Mouse (Mus musculus): ENCODE results near the gene N4bp2l1. TPM values are rescaled to one million over a fixed set of nuclear protein-coding genes. Genes with fewer than 3 reads are reported as not detected.

N4bp2l1 gene
- total and polyA plus RNA-seq, 2 experiments: 48.2 to 81.9 TPM

DNA sequence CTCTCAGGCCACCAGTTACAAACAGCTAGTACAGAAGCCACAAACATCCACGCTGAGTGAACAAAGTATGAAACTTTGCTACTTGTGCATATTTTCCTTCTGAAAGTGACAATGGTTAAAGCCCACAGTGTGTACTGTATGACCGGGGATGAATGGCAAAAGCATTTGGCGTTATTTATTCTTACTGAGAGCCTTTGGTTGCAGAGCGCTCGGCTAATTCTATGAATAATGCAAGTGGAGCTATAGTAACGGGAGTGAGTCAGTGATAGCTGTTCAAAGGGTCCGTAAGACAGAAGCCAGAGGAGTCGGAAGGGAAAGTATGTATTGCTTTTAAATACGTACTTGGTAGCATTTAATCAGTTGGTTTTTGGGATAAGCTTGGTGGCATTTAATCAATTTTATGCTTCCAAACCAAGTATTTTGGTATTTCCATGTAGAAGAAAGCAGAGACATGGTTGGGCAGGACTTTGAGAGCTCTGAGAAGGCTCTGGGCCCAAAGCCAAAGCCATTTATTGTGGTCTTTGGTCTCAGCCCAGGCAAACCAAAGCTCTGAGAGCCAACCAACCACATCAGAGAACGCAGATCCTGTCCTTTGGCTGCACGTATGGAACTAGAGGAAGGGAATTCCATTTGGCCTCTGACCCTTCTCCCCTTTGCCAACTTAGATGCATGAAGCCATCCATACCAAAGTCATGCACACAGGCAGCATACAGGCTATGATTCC, 26.3 kb downstream of the N4bp2l1 start:
- TF ChIP-seq CTCF (IDR thresholded peaks at IDR 0.05; ENCODE audit: low read depth, low read length) (no peak), POLR2A (IDR thresholded peaks at IDR 0.05; ENCODE audit: extremely low read depth, insufficient read depth, low read length) (no peak)
- H3K4me3 ChIP-seq (ENCODE audit: insufficient read depth, low read depth, low read length): no peak overlapping the region
- WGBS: 92% methylated on average over 11 of the region's 11 CpGs
- H3K27ac ChIP-seq (replicated peaks; ENCODE audit: insufficient read depth, low read depth, low read length): no peak overlapping the region
- H3K79me2 ChIP-seq (ENCODE audit: control insufficient read depth, insufficient read depth, low read length): no peaks in the 10 kb centered on the region
- no peak for DNase-seq (ENCODE audit: extremely low read depth, low read depth, low spot score)
- H3K4me1 ChIP-seq (ENCODE audit: control insufficient read depth, insufficient read depth, low read length): peaks cover 2% of the 10 kb centered on the region; the same call in 1 of the 2 replicates
- H3K36me3 ChIP-seq (ENCODE audit: control insufficient read depth, insufficient read depth, low read length): peaks cover 55% of the 10 kb centered on the region
- no peaks in the 10 kb centered on the region for H3K27me3 ChIP-seq (ENCODE audit: control insufficient read depth, insufficient read depth, low read length)
- no peak overlapping the region for H3K9ac ChIP-seq (ENCODE audit: low read depth, low read length)

DNA sequence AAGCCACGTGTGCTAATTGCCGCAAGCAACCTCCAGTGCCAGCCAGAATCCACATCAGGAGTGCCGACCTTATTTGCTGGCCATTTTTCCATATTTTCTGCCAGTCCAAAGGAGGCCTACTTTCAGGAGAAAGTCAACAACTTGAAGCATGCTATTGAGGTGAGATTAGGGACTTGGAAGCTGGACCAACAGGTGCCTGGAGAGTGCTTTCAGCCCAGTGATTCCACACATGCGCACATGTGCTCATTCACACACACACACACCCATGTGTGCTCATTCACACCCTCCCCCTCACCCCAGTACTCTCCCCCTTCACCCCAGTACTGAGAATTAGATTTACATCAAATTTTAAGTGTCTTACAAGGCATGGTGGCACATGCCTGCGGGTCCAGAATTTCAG, 30.0 kb downstream of the N4bp2l1 start:
- TF ChIP-seq POLR2A (IDR thresholded peaks at IDR 0.05; ENCODE audit: extremely low read depth, insufficient read depth, low read length): no peak
- no peak for TF ChIP-seq CTCF (IDR thresholded peaks at IDR 0.05; ENCODE audit: low read depth, low read length)
- H3K9ac ChIP-seq (ENCODE audit: low read depth, low read length): no peak overlapping the region
- H3K27me3 ChIP-seq (ENCODE audit: control insufficient read depth, insufficient read depth, low read length): no peaks in the 10 kb centered on the region
- H3K4me1 ChIP-seq (ENCODE audit: control insufficient read depth, insufficient read depth, low read length): peaks cover 2% of the 10 kb centered on the region; the same call in 1 of the 2 replicates
- no peak overlapping the region for H3K4me3 ChIP-seq (ENCODE audit: insufficient read depth, low read depth, low read length)
- DNase-seq (ENCODE audit: extremely low read depth, low read depth, low spot score): no peak
- H3K27ac ChIP-seq (replicated peaks; ENCODE audit: insufficient read depth, low read depth, low read length): no peak overlapping the region
- H3K36me3 ChIP-seq (ENCODE audit: control insufficient read depth, insufficient read depth, low read length): peaks cover 20% of the 10 kb centered on the region
- WGBS: 91% methylated on average over 5 of the region's 5 CpGs
- no peaks in the 10 kb centered on the region for H3K79me2 ChIP-seq (ENCODE audit: control insufficient read depth, insufficient read depth, low read length)

GRCm38 (mm10) chr5:150566226-150566625, 30.8 kb downstream of the N4bp2l1 start:
- H3K79me2 ChIP-seq (ENCODE audit: control insufficient read depth, insufficient read depth, low read length): no peaks in the 10 kb centered on the region
- no peaks in the 10 kb centered on the region for H3K27me3 ChIP-seq (ENCODE audit: control insufficient read depth, insufficient read depth, low read length)
- H3K4me3 ChIP-seq (ENCODE audit: insufficient read depth, low read depth, low read length): no peak overlapping the region
- 56% methylated on average over 3 of the region's 3 CpGs for WGBS
- H3K9ac ChIP-seq (ENCODE audit: low read depth, low read length): no peak overlapping the region
- peaks cover 16% of the 10 kb centered on the region for H3K36me3 ChIP-seq (ENCODE audit: control insufficient read depth, insufficient read depth, low read length)
- TF ChIP-seq POLR2A (IDR thresholded peaks at IDR 0.05; ENCODE audit: extremely low read depth, insufficient read depth, low read length) (no peak), CTCF (IDR thresholded peaks at IDR 0.05; ENCODE audit: low read depth, low read length) (no peak)
- DNase-seq (ENCODE audit: extremely low read depth, low read depth, low spot score): no peak
- peaks cover 2% of the 10 kb centered on the region; the same call in 1 of the 2 replicates for H3K4me1 ChIP-seq (ENCODE audit: control insufficient read depth, insufficient read depth, low read length)
- H3K27ac ChIP-seq (replicated peaks; ENCODE audit: insufficient read depth, low read depth, low read length): no peak overlapping the region

DNA sequence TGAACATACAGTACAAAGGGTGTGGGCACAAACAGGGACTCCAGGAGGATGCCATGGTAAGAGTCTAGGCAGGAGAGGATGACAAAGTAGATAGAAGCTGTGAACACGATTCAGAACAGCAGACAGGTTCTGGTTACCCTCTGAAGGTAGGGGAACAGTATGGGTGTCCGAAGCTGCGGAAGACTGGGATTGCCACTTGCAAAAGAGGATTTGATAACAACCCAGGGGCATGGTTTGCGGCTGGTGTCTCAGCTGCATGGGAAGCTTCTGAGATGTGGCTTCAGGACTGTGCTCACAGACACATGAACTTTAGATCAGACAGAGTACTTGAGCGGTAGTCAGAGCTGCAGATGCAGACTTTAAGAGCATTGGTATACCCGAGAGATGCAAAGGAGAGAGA, 32.6 kb downstream of the N4bp2l1 start:
- no peak overlapping the region for H3K27ac ChIP-seq (replicated peaks; ENCODE audit: insufficient read depth, low read depth, low read length)
- H3K27me3 ChIP-seq (ENCODE audit: control insufficient read depth, insufficient read depth, low read length): no peaks in the 10 kb centered on the region
- H3K36me3 ChIP-seq (ENCODE audit: control insufficient read depth, insufficient read depth, low read length): peaks cover 8% of the 10 kb centered on the region; the same call in 1 of the 2 replicates
- H3K79me2 ChIP-seq (ENCODE audit: control insufficient read depth, insufficient read depth, low read length): no peaks in the 10 kb centered on the region
- no peak overlapping the region for H3K4me3 ChIP-seq (ENCODE audit: insufficient read depth, low read depth, low read length)
- H3K4me1 ChIP-seq (ENCODE audit: control insufficient read depth, insufficient read depth, low read length): peaks cover 2% of the 10 kb centered on the region; the same call in 1 of the 2 replicates
- no peak for TF ChIP-seq CTCF (IDR thresholded peaks at IDR 0.05; ENCODE audit: low read depth, low read length)
- no peak for TF ChIP-seq POLR2A (IDR thresholded peaks at IDR 0.05; ENCODE audit: extremely low read depth, insufficient read depth, low read length)
- no peak overlapping the region for H3K9ac ChIP-seq (ENCODE audit: low read depth, low read length)
- no peak for DNase-seq (ENCODE audit: extremely low read depth, low read depth, low spot score)
- 94% methylated on average over 6 of the region's 6 CpGs for WGBS

DNA sequence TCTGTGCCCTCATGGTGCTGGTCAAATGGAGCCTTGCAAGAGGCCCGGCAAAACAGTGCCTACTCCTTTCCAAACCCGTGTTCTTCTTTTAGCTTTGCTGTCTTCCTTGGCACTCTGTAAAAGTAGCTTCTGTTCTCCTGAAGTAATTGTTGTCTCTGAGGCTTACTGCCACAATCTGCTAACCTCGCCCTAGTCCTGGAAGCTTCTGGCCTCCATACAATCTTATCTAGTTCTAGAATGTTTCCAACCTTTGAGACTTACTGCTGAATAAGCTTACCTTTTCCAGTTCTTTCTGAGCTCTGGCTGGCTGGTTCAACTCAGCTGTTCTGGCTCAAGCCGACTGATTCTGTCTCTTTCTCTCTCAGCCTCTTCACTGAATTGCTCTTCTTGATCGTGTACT, 35.2 kb downstream of the N4bp2l1 start:
- Histone ChIP-seq H3K4me3 (ENCODE audit: insufficient read depth, low read depth, low read length) (no peak overlapping the region), H3K36me3 (ENCODE audit: control insufficient read depth, insufficient read depth, low read length) (0 out of 2 replicates have a peak, but pooled peaks cover 2% of the 10 kb centered on the region), H3K27ac (replicated peaks; ENCODE audit: insufficient read depth, low read depth, low read length) (no peak overlapping the region), H3K79me2 (ENCODE audit: control insufficient read depth, insufficient read depth, low read length) (no peaks in the 10 kb centered on the region), H3K27me3 (ENCODE audit: control insufficient read depth, insufficient read depth, low read length) (no peaks in the 10 kb centered on the region), H3K4me1 (ENCODE audit: control insufficient read depth, insufficient read depth, low read length) (peaks cover 2% of the 10 kb centered on the region; the same call in 1 of the 2 replicates), H3K9ac (ENCODE audit: low read depth, low read length) (no peak overlapping the region)
- DNase-seq (ENCODE audit: extremely low read depth, low read depth, low spot score): no peak
- 88% methylated on average over 5 of the region's 5 CpGs for WGBS
- TF ChIP-seq POLR2A (IDR thresholded peaks at IDR 0.05; ENCODE audit: extremely low read depth, insufficient read depth, low read length): no peak
- TF ChIP-seq CTCF (IDR thresholded peaks at IDR 0.05; ENCODE audit: low read depth, low read length): no peak

GRCm38 (mm10) chr5:150561376-150561775, 35.6 kb downstream of the N4bp2l1 start:
- H3K79me2 ChIP-seq (ENCODE audit: control insufficient read depth, insufficient read depth, low read length): no peaks in the 10 kb centered on the region
- H3K9ac ChIP-seq (ENCODE audit: low read depth, low read length): no peak overlapping the region
- DNase-seq (ENCODE audit: extremely low read depth, low read depth, low spot score): no peak
- no peak overlapping the region for H3K27ac ChIP-seq (replicated peaks; ENCODE audit: insufficient read depth, low read depth, low read length)
- TF ChIP-seq POLR2A (IDR thresholded peaks at IDR 0.05; ENCODE audit: extremely low read depth, insufficient read depth, low read length) (no peak), CTCF (IDR thresholded peaks at IDR 0.05; ENCODE audit: low read depth, low read length) (no peak)
- 0 out of 2 replicates have a peak, but pooled peaks cover 2% of the 10 kb centered on the region for H3K36me3 ChIP-seq (ENCODE audit: control insufficient read depth, insufficient read depth, low read length)
- no peak overlapping the region for H3K4me3 ChIP-seq (ENCODE audit: insufficient read depth, low read depth, low read length)
- H3K27me3 ChIP-seq (ENCODE audit: control insufficient read depth, insufficient read depth, low read length): no peaks in the 10 kb centered on the region
- peaks cover 2% of the 10 kb centered on the region; the same call in 1 of the 2 replicates for H3K4me1 ChIP-seq (ENCODE audit: control insufficient read depth, insufficient read depth, low read length)
